Mouse (Mus musculus) forebrain, embryonic 10.5 days (tissue): ENCODE results near the gene Slc9a3. TPM values are rescaled to one million over a fixed set of nuclear protein-coding genes. Genes with fewer than 3 reads are reported as not detected.

ENCODE experiments used
- DNase-seq: peaks from one replicate; pipeline ENCODE4 v3.0.0-alpha.2; 2017; ENCODE audit warnings: low spot score; ENCODE audit errors: extremely low spot score
- H3K27ac ChIP-seq: fragments of 300-500 bp; sonication (generic); 2 replicates; pipeline ENCODE4 v1.5.1; 2016; ENCODE audit warnings: mild to moderate bottlenecking
- H3K27me3 ChIP-seq: fragments of 300-500 bp; sonication (generic); 2 replicates; pipeline ENCODE4 v1.6.1; 2016; ENCODE audit warnings: mild to moderate bottlenecking; ENCODE audit not compliant: poor library complexity, severe bottlenecking
- H3K36me3 ChIP-seq: fragments of 300-500 bp; sonication (generic); replicated peaks from 2 replicates; pipeline ENCODE4 v1.6.1; 2016; ENCODE audit warnings: mild to moderate bottlenecking, moderate library complexity
- H3K4me1 ChIP-seq: fragments of 300-500 bp; sonication (generic); 2 replicates; pipeline ENCODE4 v1.6.1; 2016
- H3K4me3 ChIP-seq: fragments of 300-500 bp; sonication (generic); 2 replicates; pipeline ENCODE4 v1.5.1; 2016; ENCODE audit warnings: mild to moderate bottlenecking, moderate library complexity
- H3K9me3 ChIP-seq: fragments of 300-500 bp; sonication (generic); 2 replicates; pipeline ENCODE4 v1.6.1; 2016; ENCODE audit warnings: mild to moderate bottlenecking, moderate library complexity
- WGBS: fragments of 180-500 bp; shearing (Covaris S2); methylation state at CpG from one replicate; pipeline ENCODE4 v1.1.7; 2016; 5-methylcytosine and 5-hydroxymethylcytosine counted together
- polyA plus RNA-seq: library from polyadenylated mRNA; unstranded; fragments of >200 nt; fragmentation: Nextera tagmentation; extraction: Ambion mirVana; gene quantifications from 2 replicates; pipeline ENCODE4 v1.2.1, GENCODE M21; 2016

Slc9a3 gene
- polyA plus RNA-seq, 1 experiment from 2014 or later: not detected

- peak overlapping the region; percentile 74 for H3K27ac ChIP-seq
- H3K36me3 ChIP-seq: peaks cover 23% of the 10 kb centered on the region
- 20% methylated on average over 9 of the region's 9 CpGs for WGBS
- no peaks in the 10 kb centered on the region; the same call in 1 of the 2 replicates for H3K27me3 ChIP-seq
- H3K4me3 ChIP-seq: peak overlapping the region; percentile 53
- H3K9me3 ChIP-seq: no peaks in the 10 kb centered on the region
- H3K4me1 ChIP-seq: peaks cover 11% of the 10 kb centered on the region
- no peak for DNase-seq
Observed at GRCm38 (mm10) chr13:74167057-74167413, 45.8 kb downstream of the Slc9a3 start.

- Histone ChIP-seq H3K36me3 (peaks cover 28% of the 10 kb centered on the region), H3K4me3 (no peak overlapping the region), H3K27ac (no peak overlapping the region), H3K9me3 (no peaks in the 10 kb centered on the region), H3K4me1 (peaks cover 11% of the 10 kb centered on the region), H3K27me3 (no peaks in the 10 kb centered on the region; the same call in 1 of the 2 replicates)
- WGBS: 90% methylated on average over 2 of the region's 2 CpGs
- no peak for DNase-seq
Observed at GRCm38 (mm10) chr13:74167492-74167891, 46.2 kb downstream of the Slc9a3 start.

- Histone ChIP-seq H3K36me3 (peaks cover 49% of the 10 kb centered on the region), H3K4me1 (peaks cover 11% of the 10 kb centered on the region)
Observed at GRCm38 (mm10) chr13:74169446-74170164, 48.3 kb downstream of the Slc9a3 start.

GRCm38 (mm10) chr13:74172036-74172435, 50.8 kb downstream of the Slc9a3 start:
- Histone ChIP-seq H3K27ac (no peak overlapping the region), H3K36me3 (peaks cover 67% of the 10 kb centered on the region), H3K27me3 (no peaks in the 10 kb centered on the region), H3K4me3 (no peak overlapping the region), H3K4me1 (peaks cover 3% of the 10 kb centered on the region), H3K9me3 (no peaks in the 10 kb centered on the region)
- DNase-seq: no peak
- WGBS: 92% methylated on average over 5 of the region's 5 CpGs

More at GRCm38 (mm10) chr13:74169446-74170164, 48.3 kb downstream of the Slc9a3 start:
- H3K4me3 ChIP-seq: no peak overlapping the region
- no peaks in the 10 kb centered on the region; the same call in 1 of the 2 replicates for H3K27me3 ChIP-seq
- no peak for DNase-seq
- no peak overlapping the region for H3K27ac ChIP-seq
- 89% methylated on average over 10 of the region's 10 CpGs for WGBS
- no peaks in the 10 kb centered on the region for H3K9me3 ChIP-seq

- peaks cover 87% of the 10 kb centered on the region for H3K36me3 ChIP-seq
- H3K4me3 ChIP-seq: no peak overlapping the region
- H3K27me3 ChIP-seq: no peaks in the 10 kb centered on the region
- 90% methylated on average over 5 of the region's 5 CpGs for WGBS
- DNase-seq: no peak
- H3K9me3 ChIP-seq: no peaks in the 10 kb centered on the region
- no peak overlapping the region for H3K27ac ChIP-seq
- no peaks in the 10 kb centered on the region for H3K4me1 ChIP-seq
Observed at GRCm38 (mm10) chr13:74183011-74183695, 61.9 kb downstream of the Slc9a3 start.

GRCm38 (mm10) chr13:74192613-74193012, 71.4 kb downstream of the Slc9a3 start:
- Histone ChIP-seq H3K27ac (no peak overlapping the region), H3K36me3 (peaks cover 71% of the 10 kb centered on the region), H3K4me3 (no peak overlapping the region), H3K9me3 (no peaks in the 10 kb centered on the region), H3K4me1 (no peaks in the 10 kb centered on the region), H3K27me3 (no peaks in the 10 kb centered on the region)
- 86% methylated on average over 6 of the region's 6 CpGs for WGBS
- no peak for DNase-seq

DNA sequence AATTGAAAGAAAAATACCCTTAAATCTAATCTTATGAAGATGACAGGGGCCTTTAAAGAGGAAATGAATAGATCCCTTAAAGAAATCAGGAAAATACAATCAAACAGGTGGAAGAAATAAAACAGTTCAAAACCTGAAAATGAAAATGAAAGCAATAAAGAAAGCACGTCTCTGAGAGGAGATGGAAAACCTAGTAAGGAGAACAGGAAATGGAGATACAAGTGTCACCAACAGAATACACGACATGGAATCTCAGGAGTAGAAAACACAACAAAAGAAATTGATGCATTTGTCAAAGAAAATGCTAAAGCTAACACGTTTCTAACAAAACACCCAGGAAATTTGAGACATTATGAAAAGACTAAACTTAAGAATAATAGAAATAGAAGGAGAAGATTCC, 75.2 kb downstream of the Slc9a3 start:
- Histone ChIP-seq H3K9me3 (no peaks in the 10 kb centered on the region), H3K36me3 (peaks cover 59% of the 10 kb centered on the region), H3K27ac (no peak overlapping the region)

DNA sequence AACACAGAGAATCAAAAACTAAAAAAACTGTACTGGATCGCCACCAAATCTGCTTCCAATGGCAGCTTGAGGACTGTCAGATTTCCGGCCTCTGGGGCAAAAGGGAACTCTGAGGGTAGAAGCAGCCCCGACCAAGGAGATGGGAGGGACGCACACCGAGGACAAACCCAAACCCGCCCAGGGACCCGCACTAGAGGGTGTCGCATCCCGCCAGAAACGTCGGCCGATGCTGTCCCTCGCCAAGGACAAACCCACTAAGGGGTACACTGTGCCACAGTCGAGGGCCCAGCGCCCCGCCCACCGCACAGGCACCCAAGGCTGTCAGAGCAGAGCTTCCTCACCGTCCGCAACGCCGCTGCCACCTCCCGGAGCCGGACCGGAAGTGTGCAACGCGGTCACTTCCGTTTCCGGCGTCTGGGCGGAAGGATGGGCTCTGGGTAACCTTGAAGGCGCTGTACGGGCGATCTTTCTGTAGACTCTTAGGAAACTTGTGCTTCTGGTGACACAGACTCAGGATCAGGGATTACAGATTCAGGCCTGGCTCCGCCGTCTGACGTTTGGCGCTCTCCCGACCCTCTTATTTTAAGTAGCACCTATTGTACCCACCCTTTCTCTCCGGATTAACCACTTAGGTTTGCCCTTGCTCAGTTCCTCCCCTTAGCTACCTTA, 87.2 kb downstream of the Slc9a3 start, which contains the start of gene Exoc3:
Gene Exoc3 (minus strand): TSS at position 416 of the 669 bp plus-strand sequence.
- peak within 1 kb of the TSS; percentile 88 for H3K27ac ChIP-seq
- H3K9me3 ChIP-seq: no peaks in the 10 kb centered on the region
- H3K27me3 ChIP-seq: no peaks in the 10 kb centered on the region
- H3K4me1 ChIP-seq: peaks cover 22% of the 10 kb centered on the region
- under 1% methylated on average over 39 of the region's 39 CpGs for WGBS
- H3K4me3 ChIP-seq: peak within 1 kb of the TSS; percentile 72
- DNase-seq: peak; percentile 88
- H3K36me3 ChIP-seq: peaks cover 27% of the 10 kb centered on the region

More for the DNA sequence above, 75.2 kb downstream of the Slc9a3 start:
- Histone ChIP-seq H3K4me3 (no peak overlapping the region), H3K27me3 (no peaks in the 10 kb centered on the region), H3K4me1 (no peaks in the 10 kb centered on the region)
- WGBS: 88% methylated on average over 3 of the region's 3 CpGs
- DNase-seq: no peak

- peak; percentile 20 for DNase-seq
- 17% methylated on average over 12 of the region's 12 CpGs for WGBS
- H3K27me3 ChIP-seq: no peaks in the 10 kb centered on the region
- peak overlapping the region; percentile 72 for H3K4me3 ChIP-seq
- peak overlapping the region; percentile 88 for H3K27ac ChIP-seq
- H3K4me1 ChIP-seq: peaks cover 22% of the 10 kb centered on the region
- no peaks in the 10 kb centered on the region for H3K9me3 ChIP-seq
- H3K36me3 ChIP-seq: peaks cover 21% of the 10 kb centered on the region
Observed at GRCm38 (mm10) chr13:74208986-74209345, 87.7 kb downstream of the Slc9a3 start.

- Histone ChIP-seq H3K36me3 (no peaks in the 10 kb centered on the region), H3K4me1 (no peaks in the 10 kb centered on the region), H3K9me3 (no peaks in the 10 kb centered on the region), H3K27me3 (no peaks in the 10 kb centered on the region), H3K27ac (no peak overlapping the region), H3K4me3 (no peak overlapping the region)
- WGBS: 75% methylated on average over 3 of the region's 3 CpGs
- no peak for DNase-seq
Observed at GRCm38 (mm10) chr13:74218441-74218840, 97.2 kb downstream of the Slc9a3 start.
